Mouse (Mus musculus) midbrain, postnatal 0 days (tissue): ENCODE results near the gene Rab3ip. TPM values are rescaled to one million over a fixed set of nuclear protein-coding genes. Genes with fewer than 3 reads are reported as not detected.

ENCODE experiments used
- ATAC-seq: fragments of 200-750 bp; cut with Nextera tagmentation; 2 replicates; pipeline ENCODE4 v1.8.0; 2017; ENCODE audit warnings: moderate number of reproducible peaks, mild to moderate bottlenecking, moderate TSS enrichment, moderate library complexity; ENCODE audit not compliant: low FRiP score
- DNase-seq: peaks from one replicate; pipeline ENCODE4 v3.0.0-alpha.2; 2015; ENCODE audit warnings: low spot score
- H3K27ac ChIP-seq: fragments of 300-500 bp; sonication (generic); 2 replicates; pipeline ENCODE4 v1.5.1; 2014; ENCODE audit warnings: low read depth, mild to moderate bottlenecking, low read length, mixed read lengths
- H3K27me3 ChIP-seq: fragments of 300-500 bp; sonication (generic); 2 replicates; pipeline ENCODE4 v1.6.1; 2014; ENCODE audit warnings: low read length, control low read depth, mixed read lengths; ENCODE audit not compliant: insufficient read depth
- H3K36me3 ChIP-seq: fragments of 300-500 bp; sonication (generic); 2 replicates; pipeline ENCODE4 v1.6.1; 2014; ENCODE audit warnings: low read length, control low read depth, mixed read lengths; ENCODE audit not compliant: insufficient read depth
- H3K4me1 ChIP-seq: fragments of 300-500 bp; sonication (generic); 2 replicates; pipeline ENCODE4 v1.6.1; 2014; ENCODE audit warnings: mild to moderate bottlenecking, control low read depth, antibody characterized with exemption, low read length, mixed read lengths; ENCODE audit not compliant: insufficient read depth
- H3K4me2 ChIP-seq: fragments of 300-500 bp; sonication (generic); 2 replicates; pipeline ENCODE4 v1.6.1; 2014; ENCODE audit warnings: low read depth, mild to moderate bottlenecking, low read length, mixed read lengths; ENCODE audit not compliant: poor library complexity, severe bottlenecking
- H3K4me3 ChIP-seq: fragments of 300-500 bp; sonication (generic); 2 replicates; pipeline ENCODE4 v1.5.1; 2014; ENCODE audit warnings: low read depth, mild to moderate bottlenecking, low read length, moderate library complexity
- H3K9ac ChIP-seq: fragments of 300-500 bp; sonication (generic); replicated peaks from 2 replicates; pipeline ENCODE4 v1.6.1; 2014; ENCODE audit warnings: mild to moderate bottlenecking, low read length, moderate library complexity, mixed read lengths; ENCODE audit not compliant: poor library complexity, severe bottlenecking
- H3K9me3 ChIP-seq: fragments of 300-500 bp; sonication (generic); 2 replicates; pipeline ENCODE4 v1.6.1; 2016; ENCODE audit warnings: low read length, control low read depth
- CTCF ChIP-seq: IDR thresholded peaks from 2 replicates; pipeline ENCODE4 v1.5.1; 2016; ENCODE audit warnings: antibody characterized with exemption, mild to moderate bottlenecking
- WGBS: fragments of 180-500 bp; shearing (Covaris S2); extraction: QIAGEN DNeasy Blood & Tissue Kit; methylation state at CpG from one replicate; pipeline ENCODE4 v1.1.7; 2014; 5-methylcytosine and 5-hydroxymethylcytosine counted together
- polyA plus RNA-seq: library from polyadenylated mRNA; unstranded; fragments of >200 nt; fragmentation: Nextera tagmentation; extraction: Ambion mirVana; gene quantifications from 2 replicates; pipeline ENCODE4 v1.2.1, GENCODE M21; 2015
- total RNA-seq: library from RNA; depleted of rRNA; stranded (reverse); fragments of >200 nt; gene quantifications from 2 replicates; pipeline ENCODE4 v1.2.3, GENCODE M21; 2014

The Rab3ip gene
- total and polyA plus RNA-seq, 2 experiments from 2014 or later: 34.6 to 142 TPM

- no peak for DNase-seq
- WGBS: 90% methylated on average over 11 of the region's 11 CpGs
- H3K4me1 ChIP-seq: no peaks in the 10 kb centered on the region
- H3K9ac ChIP-seq: no peak overlapping the region
- H3K27ac ChIP-seq: no peak overlapping the region
- no peaks in the 10 kb centered on the region for H3K36me3 ChIP-seq
- no peaks in the 10 kb centered on the region for H3K27me3 ChIP-seq
- H3K4me3 ChIP-seq: no peak overlapping the region
- H3K4me2 ChIP-seq: no peak overlapping the region
- TF ChIP-seq CTCF: no peak
- no peaks in the 10 kb centered on the region for H3K9me3 ChIP-seq
- no peak for ATAC-seq
These were observed 6.1 kb upstream of the Rab3ip start for GRCm38 (mm10) chr10:116956483-116957158.

GRCm38 (mm10) chr10:116955191-116955590, 4.6 kb upstream of the Rab3ip start:
- no peak for ATAC-seq
- H3K4me2 ChIP-seq: no peak overlapping the region
- no peak for DNase-seq
- no peak overlapping the region for H3K4me3 ChIP-seq
- WGBS: 97% methylated on average over 6 of the region's 6 CpGs
- H3K36me3 ChIP-seq: no peaks in the 10 kb centered on the region
- no peaks in the 10 kb centered on the region for H3K27me3 ChIP-seq
- no peak overlapping the region for H3K9ac ChIP-seq
- no peaks in the 10 kb centered on the region for H3K9me3 ChIP-seq
- H3K4me1 ChIP-seq: no peaks in the 10 kb centered on the region
- no peak for TF ChIP-seq CTCF
- H3K27ac ChIP-seq: no peak overlapping the region

DNA sequence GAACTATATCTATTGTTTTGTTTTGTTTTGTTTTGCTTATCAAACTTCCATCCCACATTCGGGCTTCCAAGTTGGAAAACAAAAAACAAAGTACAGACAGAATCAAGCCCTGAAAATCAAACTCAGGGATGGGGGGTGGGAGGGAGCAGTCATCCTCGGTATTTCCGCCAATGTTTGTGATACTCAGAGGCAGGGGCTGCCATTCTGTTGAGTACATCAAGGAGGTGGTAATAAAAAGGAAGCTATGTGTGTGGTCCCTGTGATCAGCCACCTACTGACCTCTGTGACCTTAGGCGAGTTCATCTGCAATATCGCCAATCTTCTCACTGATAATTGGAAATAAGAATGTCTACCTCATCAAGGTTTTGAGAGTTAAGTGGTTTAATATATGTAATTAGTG, 317 bp upstream of the Rab3ip start:
- H3K27me3 ChIP-seq: no peaks in the 10 kb centered on the region
- 32% methylated on average over 5 of the region's 5 CpGs for WGBS
- no peaks in the 10 kb centered on the region for H3K9me3 ChIP-seq
- H3K9ac ChIP-seq: no peak overlapping the region
- peak overlapping the region; percentile 40 for H3K4me2 ChIP-seq
- no peak overlapping the region for H3K27ac ChIP-seq
- H3K4me3 ChIP-seq: peak overlapping the region; percentile 69
- no peak for DNase-seq
- H3K4me1 ChIP-seq: peaks cover 2% of the 10 kb centered on the region; the same call in 1 of the 2 replicates
- no peaks in the 10 kb centered on the region for H3K36me3 ChIP-seq
- TF ChIP-seq CTCF: no peak
- no peak for ATAC-seq

DNA sequence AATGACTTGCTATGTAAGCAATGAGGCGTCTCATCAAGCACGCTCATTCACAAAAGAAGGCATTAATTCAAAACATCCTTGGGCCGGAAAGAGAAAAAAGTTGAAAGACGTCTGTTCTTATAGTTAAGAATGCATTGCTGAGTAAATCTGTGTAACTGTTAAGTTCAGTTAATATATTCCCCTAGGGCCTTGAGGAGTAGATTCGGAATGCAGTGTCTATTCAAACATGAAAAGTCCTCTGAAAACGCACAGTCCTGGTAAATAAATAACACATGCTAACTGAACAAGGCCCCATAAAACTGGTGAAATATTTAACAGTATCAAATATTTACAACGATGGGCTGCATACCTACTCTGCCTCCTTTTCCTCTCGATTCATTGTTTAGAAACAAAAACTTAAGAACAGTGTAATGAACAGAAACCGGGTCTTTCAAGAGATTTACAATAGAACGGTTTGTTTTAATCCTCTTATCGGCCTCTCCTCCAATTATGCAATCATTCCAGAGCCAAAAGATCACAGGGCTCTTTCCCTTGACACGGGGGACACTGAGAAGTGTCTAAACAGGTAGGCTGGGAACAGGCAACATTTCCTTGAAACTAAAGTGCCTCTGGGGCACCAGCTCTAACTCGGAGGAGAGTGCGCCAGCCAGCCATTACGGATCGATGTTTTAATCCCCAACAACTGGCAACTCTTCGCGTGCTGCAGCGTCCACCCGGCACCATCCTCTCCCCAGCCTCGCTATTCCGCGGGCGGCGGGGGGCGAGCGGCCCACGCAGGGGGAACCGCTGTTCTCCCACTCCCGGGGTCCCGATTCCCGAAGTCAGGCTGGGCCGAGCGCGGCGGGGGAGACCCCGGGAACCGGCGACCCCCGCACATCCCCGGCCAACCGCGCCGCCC, 1.2 kb downstream of the Rab3ip start:
- H3K4me2 ChIP-seq: peak overlapping the region; percentile 51
- H3K4me3 ChIP-seq: peak overlapping the region; percentile 69
- no peaks in the 10 kb centered on the region for H3K36me3 ChIP-seq
- no peaks in the 10 kb centered on the region for H3K9me3 ChIP-seq
- WGBS: under 1% methylated on average over 43 of the region's 44 CpGs
- ATAC-seq: peak; percentile 29
- peak overlapping the region; percentile 68 for H3K27ac ChIP-seq
- H3K27me3 ChIP-seq: no peaks in the 10 kb centered on the region
- H3K4me1 ChIP-seq: peaks cover 2% of the 10 kb centered on the region; the same call in 1 of the 2 replicates
- TF ChIP-seq CTCF: no peak
- DNase-seq: peak; percentile 38
- H3K9ac ChIP-seq: peak overlapping the region; percentile 70

- no peaks in the 10 kb centered on the region for H3K36me3 ChIP-seq
- no peak overlapping the region for H3K4me3 ChIP-seq
- no peaks in the 10 kb centered on the region for H3K9me3 ChIP-seq
- H3K27me3 ChIP-seq: no peaks in the 10 kb centered on the region
- peak overlapping the region; percentile 51; the same call in 1 of the 2 replicates for H3K4me2 ChIP-seq
- no peak for ATAC-seq
- 78% methylated on average over 9 of the region's 9 CpGs for WGBS
- no peak overlapping the region for H3K9ac ChIP-seq
- DNase-seq: no peak
- TF ChIP-seq CTCF: no peak
- no peak overlapping the region for H3K27ac ChIP-seq
- H3K4me1 ChIP-seq: peaks cover 2% of the 10 kb centered on the region; the same call in 1 of the 2 replicates
These were observed 2.2 kb downstream of the Rab3ip start for GRCm38 (mm10) chr10:116948414-116948813.

GRCm38 (mm10) chr10:116944940-116945339, 5.6 kb downstream of the Rab3ip start:
- ATAC-seq (no peak), DNase-seq (no peak)
- no peak overlapping the region for H3K27ac ChIP-seq
- WGBS: 73% methylated on average over 10 of the region's 10 CpGs
- peaks cover 2% of the 10 kb centered on the region; the same call in 1 of the 2 replicates for H3K4me1 ChIP-seq
- no peak overlapping the region for H3K4me3 ChIP-seq
- H3K9ac ChIP-seq: no peak overlapping the region
- H3K27me3 ChIP-seq: no peaks in the 10 kb centered on the region
- H3K9me3 ChIP-seq: no peaks in the 10 kb centered on the region
- no peak overlapping the region for H3K4me2 ChIP-seq
- TF ChIP-seq CTCF: no peak
- 0 out of 2 replicates have a peak, but pooled peaks cover 3% of the 10 kb centered on the region for H3K36me3 ChIP-seq
